Mouse (Mus musculus) embryo, embryonic 11.5 days (tissue): Measurements from ENCODE around the gene Gm7694.
A peak's percentile ranks its signal among the peaks of the same experiment; 100 is the strongest.

Experiments used
- DNase-seq: peaks from one replicate; pipeline ENCODE4 v3.0.0-alpha.2; 2012; ENCODE audit warnings: low read depth, low spot score

Gm7694 gene

DNA sequence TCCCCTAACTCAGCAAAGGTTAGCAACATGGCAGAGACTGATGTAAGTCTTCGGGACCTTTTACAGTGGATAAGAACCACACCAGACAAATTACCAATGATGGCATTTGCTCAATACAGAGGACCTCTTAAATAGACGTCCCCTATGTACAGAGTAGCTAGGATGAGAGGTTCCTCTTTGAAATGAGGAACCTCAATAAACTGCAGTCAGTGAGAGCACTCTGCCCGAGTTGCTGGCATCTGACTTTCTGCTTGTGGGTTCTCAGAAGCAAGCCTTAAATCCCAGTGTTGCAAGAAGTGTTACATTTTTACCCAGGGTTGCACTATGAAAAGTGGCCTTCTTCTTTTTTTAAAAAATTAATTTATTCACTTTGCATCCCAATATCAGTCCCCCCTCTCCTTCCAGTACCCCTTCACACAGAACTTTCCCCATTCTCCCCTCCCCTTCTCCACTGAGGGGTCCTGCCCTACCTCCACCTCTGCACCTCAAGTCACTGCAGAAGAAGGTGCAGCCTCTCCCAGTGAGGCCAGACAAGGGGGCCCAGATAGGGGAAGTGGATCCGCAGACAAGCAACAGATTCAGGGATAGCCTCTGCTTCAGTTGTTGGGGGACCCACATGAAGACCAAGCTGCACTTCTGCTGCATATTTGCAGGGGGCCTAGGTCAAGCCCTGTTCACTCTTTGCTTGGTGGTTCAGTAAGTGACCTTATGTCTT, 23.6 kb downstream of the Gm7694 start:
- DNase-seq = no peak

DNA sequence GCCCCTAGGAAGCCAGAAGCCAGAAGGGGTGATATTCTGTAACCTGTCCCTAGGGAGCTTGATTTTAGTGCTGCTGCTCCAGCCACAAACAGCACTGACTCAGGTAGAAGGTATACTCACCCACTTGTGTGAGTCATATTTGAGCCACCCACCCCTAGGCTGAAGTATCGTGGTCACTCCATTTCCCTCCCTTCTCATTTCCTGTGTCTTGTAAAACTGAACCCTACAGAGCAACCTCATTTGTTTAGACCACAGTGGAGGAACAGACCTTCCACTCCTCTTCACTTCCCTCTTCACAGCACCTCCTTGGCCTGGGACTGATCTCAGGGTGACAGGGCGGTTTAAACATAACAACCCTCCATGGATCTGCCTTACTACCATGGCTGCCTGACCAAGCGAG, 29.1 kb downstream of the Gm7694 start, which contains the start of gene Sh2d1b1:
TSS of gene Sh2d1b1 (plus strand) at position 305 of the 400 bp plus-strand sequence.
- DNase-seq = no peak

DNA sequence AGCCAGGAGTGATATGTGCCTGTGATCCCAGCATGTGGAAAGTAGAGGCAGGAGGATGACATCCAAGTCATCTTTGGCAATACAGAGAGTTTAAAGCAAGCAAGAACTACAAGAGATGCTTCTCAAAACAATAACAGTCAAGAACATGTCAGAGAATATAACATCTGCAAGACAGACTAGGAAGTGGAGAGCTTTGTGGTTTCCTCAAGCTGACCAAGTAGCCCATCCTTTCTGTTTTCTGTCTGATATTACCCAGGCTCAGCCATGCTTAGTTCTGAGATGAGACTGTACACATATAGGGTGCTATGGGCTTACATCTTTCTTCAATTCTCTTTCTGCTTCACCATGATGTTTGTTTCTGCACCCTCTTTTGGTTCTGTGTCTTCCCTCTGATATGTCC, 32.9 kb downstream of the Gm7694 start:
- DNase-seq = no peak

DNA sequence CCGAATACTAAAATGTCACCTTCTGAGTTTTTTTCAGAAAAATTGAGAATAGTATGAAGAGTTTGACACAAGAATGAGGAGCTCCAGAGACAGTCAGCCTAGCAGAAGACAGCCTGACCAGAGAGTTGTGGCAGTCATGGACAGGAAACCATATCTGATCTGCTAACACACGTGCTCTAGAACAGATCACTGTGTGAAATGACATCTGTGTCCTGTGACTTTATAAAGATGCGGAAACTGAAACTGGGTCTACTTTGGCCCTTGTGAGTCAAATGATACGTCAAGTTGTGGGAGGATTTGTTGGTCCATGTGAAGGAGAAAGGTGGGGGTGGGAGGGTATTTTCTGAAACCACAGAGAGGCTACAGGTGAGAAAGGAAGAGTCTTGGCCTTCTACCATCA, 35.4 kb downstream of the Gm7694 start:
- DNase-seq = no peak

DNA sequence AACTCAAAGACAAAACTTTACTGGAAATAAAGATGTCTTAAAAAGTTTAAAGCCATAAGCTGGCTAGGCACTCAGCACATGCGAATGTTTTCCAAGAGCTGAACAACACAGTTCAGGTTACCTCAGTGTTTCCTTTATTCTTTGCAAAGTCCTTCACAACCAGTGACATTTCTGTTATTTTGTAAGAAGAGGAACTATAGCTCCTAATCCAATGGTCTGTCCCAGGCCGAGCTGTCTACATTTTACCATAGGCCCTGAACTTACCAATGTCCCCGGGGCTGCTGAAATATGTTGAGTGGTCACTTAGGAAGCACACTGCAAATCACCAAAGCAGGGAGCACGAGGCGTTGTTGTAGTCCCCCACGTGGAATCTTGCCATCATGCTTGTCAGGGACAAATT, 35.9 kb downstream of the Gm7694 start:
- no peak for DNase-seq

DNA sequence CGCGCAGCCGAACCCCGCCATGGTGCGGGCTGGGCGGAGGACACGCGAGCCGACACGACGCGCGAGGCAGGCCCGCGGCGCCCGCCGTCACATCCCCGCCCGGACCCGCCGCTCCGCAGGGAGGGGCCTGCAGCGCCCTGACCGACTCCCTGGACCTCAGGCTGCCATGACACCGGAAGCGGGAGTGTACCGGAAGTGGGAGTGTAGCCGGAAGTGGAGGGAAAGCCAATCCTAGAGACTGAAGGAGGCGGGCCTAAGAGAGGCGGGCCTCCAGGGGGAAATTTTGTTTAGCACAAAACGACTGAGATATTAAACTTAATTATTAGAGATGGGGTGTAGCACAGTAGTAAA, 50.6 kb downstream of the Gm7694 start:
- peak; percentile 56 for DNase-seq

DNA sequence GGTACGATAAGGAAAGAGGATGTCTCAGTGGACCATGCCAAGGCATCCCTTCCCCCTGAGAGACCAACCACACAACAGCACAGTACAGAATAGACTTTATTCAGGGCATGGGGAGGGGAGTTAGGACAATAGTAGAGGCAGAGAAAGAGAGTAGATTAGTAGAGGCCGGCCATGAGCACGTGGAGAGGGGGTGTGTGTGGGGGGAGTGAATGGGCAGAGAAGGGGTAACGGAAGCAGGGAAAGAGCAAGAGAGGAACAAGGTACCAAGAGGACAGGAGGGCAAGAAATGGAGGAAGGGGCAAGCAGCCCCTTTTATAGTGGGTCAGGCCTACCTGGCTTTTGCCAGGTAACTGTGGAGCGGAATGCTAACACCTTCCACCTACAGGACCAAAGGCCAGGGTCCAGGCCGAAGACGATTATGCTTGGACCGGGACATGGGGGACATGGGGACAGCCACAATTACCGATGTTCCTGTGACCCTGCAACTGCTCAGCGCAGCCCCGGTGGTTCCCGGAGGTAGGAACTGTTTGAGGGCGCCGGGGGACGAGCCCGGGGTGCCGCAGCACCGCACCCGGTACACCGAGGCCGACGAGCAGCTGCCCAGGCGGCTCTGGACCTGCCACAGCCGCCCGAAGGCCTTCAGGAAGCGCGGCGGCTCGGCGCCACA, 51.1 kb downstream of the Gm7694 start:
- DNase-seq = no peak
